Mouse (Mus musculus): Measurements from ENCODE around the gene Sec1.

- no peak for TF ChIP-seq CHD2 (IDR thresholded peaks at IDR 0.05; ENCODE audit: low read depth, low read length)
- TF ChIP-seq MAFK (IDR thresholded peaks at IDR 0.05; ENCODE audit: insufficient read depth, low read depth, low read length) = no peak
- no peak for TF ChIP-seq ZNF384 (IDR thresholded peaks at IDR 0.05; ENCODE audit: low read depth, low read length)
Measured at GRCm38 (mm10) chr7:45646671-45647070, 47.5 kb downstream of the Sec1 start.
